Mouse (Mus musculus): ENCODE measurements around the gene Lrrc7. TPM values are rescaled to one million over a fixed set of nuclear protein-coding genes. Genes with fewer than 3 reads are reported as not detected.

Gene Lrrc7
- polyA plus RNA-seq, 1 experiment from 2014 or later = 0.07 TPM

GRCm38 (mm10) chr3:158091601-158092000 is 470.4 kb downstream of the Lrrc7 start:
- H3K4me1 ChIP-seq = no peaks in the 10 kb centered on the region
- H3K4me2 ChIP-seq = no peak overlapping the region
- no peak overlapping the region for H3K4me3 ChIP-seq
- H3K36me3 ChIP-seq = no peaks in the 10 kb centered on the region
- no peaks in the 10 kb centered on the region for H3K27me3 ChIP-seq (replicated peaks)
- no peak overlapping the region for H3K9ac ChIP-seq
- H3K9me3 ChIP-seq (replicated peaks) = no peaks in the 10 kb centered on the region
- no peak for ATAC-seq
- 58% methylated on average over 3 of the region's 3 CpGs for WGBS (ENCODE audit: insufficient replicate concordance)
- no peak overlapping the region for H3K27ac ChIP-seq

GRCm38 (mm10) chr3:158077828-158078227 is 484.2 kb downstream of the Lrrc7 start:
- no peaks in the 10 kb centered on the region for H3K4me1 ChIP-seq
- H3K36me3 ChIP-seq = no peaks in the 10 kb centered on the region
- H3K27ac ChIP-seq = no peak overlapping the region
- 68% methylated on average over 5 of the region's 5 CpGs for WGBS (ENCODE audit: insufficient replicate concordance)
- ATAC-seq = no peak
- H3K4me2 ChIP-seq = no peak overlapping the region
- H3K27me3 ChIP-seq (replicated peaks) = no peaks in the 10 kb centered on the region
- H3K4me3 ChIP-seq = no peak overlapping the region
- H3K9me3 ChIP-seq (replicated peaks) = no peaks in the 10 kb centered on the region
- no peak overlapping the region for H3K9ac ChIP-seq

GRCm38 (mm10) chr3:158077380-158077772 is 484.6 kb downstream of the Lrrc7 start:
- H3K9ac ChIP-seq = no peak overlapping the region
- H3K4me3 ChIP-seq = no peak overlapping the region
- no peaks in the 10 kb centered on the region for H3K4me1 ChIP-seq
- no peaks in the 10 kb centered on the region for H3K9me3 ChIP-seq (replicated peaks)
- H3K36me3 ChIP-seq = no peaks in the 10 kb centered on the region
- no peak overlapping the region for H3K4me2 ChIP-seq
- no peaks in the 10 kb centered on the region for H3K27me3 ChIP-seq (replicated peaks)
- no peak for ATAC-seq
- H3K27ac ChIP-seq = no peak overlapping the region
- WGBS (ENCODE audit: insufficient replicate concordance) = 20% methylated on average over 1 of the region's 1 CpGs

- Histone ChIP-seq H3K27ac (no peak overlapping the region), H3K9ac (no peak overlapping the region), H3K36me3 (no peaks in the 10 kb centered on the region), H3K4me2 (no peak overlapping the region), H3K9me3 (replicated peaks) (no peaks in the 10 kb centered on the region), H3K4me1 (no peaks in the 10 kb centered on the region), H3K4me3 (no peak overlapping the region), H3K27me3 (replicated peaks) (no peaks in the 10 kb centered on the region)
- no peak for ATAC-seq
- 29% methylated on average over 4 of the region's 4 CpGs for WGBS (ENCODE audit: insufficient replicate concordance)
These were observed 485.2 kb downstream of the Lrrc7 start for GRCm38 (mm10) chr3:158076685-158077379.

- no peaks in the 10 kb centered on the region for H3K27me3 ChIP-seq (replicated peaks)
- 63% methylated on average over 2 of the region's 2 CpGs for WGBS (ENCODE audit: insufficient replicate concordance)
- no peak overlapping the region for H3K27ac ChIP-seq
- H3K36me3 ChIP-seq = no peaks in the 10 kb centered on the region
- no peak overlapping the region for H3K9ac ChIP-seq
- H3K4me2 ChIP-seq = no peak overlapping the region
- ATAC-seq = no peak
- no peak overlapping the region for H3K4me3 ChIP-seq
- no peaks in the 10 kb centered on the region for H3K9me3 ChIP-seq (replicated peaks)
- H3K4me1 ChIP-seq = no peaks in the 10 kb centered on the region
These were observed 487.0 kb downstream of the Lrrc7 start for GRCm38 (mm10) chr3:158075004-158075403.

- Histone ChIP-seq H3K27me3 (replicated peaks) (no peaks in the 10 kb centered on the region), H3K4me1 (no peaks in the 10 kb centered on the region), H3K36me3 (peaks cover 23% of the 10 kb centered on the region), H3K27ac (0 out of 2 replicates have a peak overlapping the region, but pooled peaks have one; percentile 2), H3K4me2 (no peak overlapping the region), H3K4me3 (no peak overlapping the region), H3K9me3 (replicated peaks) (no peaks in the 10 kb centered on the region), H3K9ac (no peak overlapping the region)
- ATAC-seq = peak; percentile 66; the same call in 1 of the 2 replicates
- 71% methylated on average over 9 of the region's 9 CpGs for WGBS (ENCODE audit: insufficient replicate concordance)
These were observed 493.3 kb downstream of the Lrrc7 start for GRCm38 (mm10) chr3:158068613-158069263.

GRCm38 (mm10) chr3:158067916-158068315 is 494.1 kb downstream of the Lrrc7 start:
- H3K36me3 ChIP-seq = peaks cover 30% of the 10 kb centered on the region
- no peak overlapping the region for H3K4me2 ChIP-seq
- no peak overlapping the region for H3K4me3 ChIP-seq
- no peaks in the 10 kb centered on the region for H3K27me3 ChIP-seq (replicated peaks)
- H3K27ac ChIP-seq = no peak overlapping the region
- no peaks in the 10 kb centered on the region for H3K4me1 ChIP-seq
- 84% methylated on average over 7 of the region's 7 CpGs for WGBS (ENCODE audit: insufficient replicate concordance)
- ATAC-seq = no peak
- no peak overlapping the region for H3K9ac ChIP-seq
- H3K9me3 ChIP-seq (replicated peaks) = no peaks in the 10 kb centered on the region

GRCm38 (mm10) chr3:158065256-158065655 is 496.8 kb downstream of the Lrrc7 start:
- Histone ChIP-seq H3K4me3 (no peak overlapping the region), H3K36me3 (peaks cover 43% of the 10 kb centered on the region), H3K27me3 (replicated peaks) (no peaks in the 10 kb centered on the region), H3K4me1 (no peaks in the 10 kb centered on the region), H3K27ac (no peak overlapping the region), H3K9me3 (replicated peaks) (no peaks in the 10 kb centered on the region), H3K4me2 (no peak overlapping the region), H3K9ac (no peak overlapping the region)
- WGBS (ENCODE audit: insufficient replicate concordance) = 86% methylated on average over 2 of the region's 2 CpGs
- ATAC-seq = no peak

- Histone ChIP-seq H3K9me3 (replicated peaks) (no peaks in the 10 kb centered on the region), H3K27ac (peak overlapping the region; percentile 40; the same call in 1 of the 2 replicates), H3K4me3 (no peak overlapping the region), H3K4me1 (no peaks in the 10 kb centered on the region), H3K36me3 (peaks cover 67% of the 10 kb centered on the region), H3K4me2 (no peak overlapping the region), H3K9ac (no peak overlapping the region), H3K27me3 (replicated peaks) (no peaks in the 10 kb centered on the region)
- peak; percentile 74 for ATAC-seq
- WGBS (ENCODE audit: insufficient replicate concordance) = 75% methylated on average over 5 of the region's 5 CpGs
These were observed 500.1 kb downstream of the Lrrc7 start for GRCm38 (mm10) chr3:158061811-158062523.

GRCm38 (mm10) chr3:158060621-158061291 is 501.3 kb downstream of the Lrrc7 start:
- H3K27me3 ChIP-seq (replicated peaks) = no peaks in the 10 kb centered on the region
- no peak overlapping the region for H3K4me2 ChIP-seq
- H3K4me1 ChIP-seq = no peaks in the 10 kb centered on the region
- no peak for ATAC-seq
- H3K9ac ChIP-seq = no peak overlapping the region
- no peak overlapping the region for H3K4me3 ChIP-seq
- 69% methylated on average over 2 of the region's 2 CpGs for WGBS (ENCODE audit: insufficient replicate concordance)
- H3K9me3 ChIP-seq (replicated peaks) = no peaks in the 10 kb centered on the region
- H3K36me3 ChIP-seq = peaks cover 75% of the 10 kb centered on the region
- H3K27ac ChIP-seq = no peak overlapping the region

- WGBS (ENCODE audit: insufficient replicate concordance) = 84% methylated on average over 2 of the region's 2 CpGs
- Histone ChIP-seq H3K9ac (no peak overlapping the region), H3K4me1 (no peaks in the 10 kb centered on the region)
These were observed 512.5 kb downstream of the Lrrc7 start for GRCm38 (mm10) chr3:158049508-158049907.

GRCm38 (mm10) chr3:158040755-158041154 is 521.3 kb downstream of the Lrrc7 start:
- H3K9ac ChIP-seq = no peak overlapping the region
- no peak for ATAC-seq
- no peak overlapping the region for H3K4me2 ChIP-seq
- WGBS (ENCODE audit: insufficient replicate concordance) = 82% methylated on average over 2 of the region's 2 CpGs
- no peaks in the 10 kb centered on the region for H3K9me3 ChIP-seq (replicated peaks)
- no peak overlapping the region for H3K4me3 ChIP-seq
- H3K27me3 ChIP-seq (replicated peaks) = no peaks in the 10 kb centered on the region
- H3K27ac ChIP-seq = no peak overlapping the region
- H3K4me1 ChIP-seq = peaks cover 15% of the 10 kb centered on the region
- H3K36me3 ChIP-seq = peaks cover 16% of the 10 kb centered on the region

More at GRCm38 (mm10) chr3:158049508-158049907, 512.5 kb downstream of the Lrrc7 start:
- Histone ChIP-seq H3K4me3 (no peak overlapping the region), H3K9me3 (replicated peaks) (no peaks in the 10 kb centered on the region), H3K27ac (no peak overlapping the region), H3K36me3 (peaks cover 54% of the 10 kb centered on the region), H3K27me3 (replicated peaks) (no peaks in the 10 kb centered on the region), H3K4me2 (no peak overlapping the region)
- no peak for ATAC-seq
